Mouse (Mus musculus): ENCODE measurements at regions not wholly inside any gene's neighbourhood (a gene's known extent, or its start where the extent isn't known, plus 50 kb on each side); places are given as distances from the start of the nearest gene placed in this dataset.

DNA sequence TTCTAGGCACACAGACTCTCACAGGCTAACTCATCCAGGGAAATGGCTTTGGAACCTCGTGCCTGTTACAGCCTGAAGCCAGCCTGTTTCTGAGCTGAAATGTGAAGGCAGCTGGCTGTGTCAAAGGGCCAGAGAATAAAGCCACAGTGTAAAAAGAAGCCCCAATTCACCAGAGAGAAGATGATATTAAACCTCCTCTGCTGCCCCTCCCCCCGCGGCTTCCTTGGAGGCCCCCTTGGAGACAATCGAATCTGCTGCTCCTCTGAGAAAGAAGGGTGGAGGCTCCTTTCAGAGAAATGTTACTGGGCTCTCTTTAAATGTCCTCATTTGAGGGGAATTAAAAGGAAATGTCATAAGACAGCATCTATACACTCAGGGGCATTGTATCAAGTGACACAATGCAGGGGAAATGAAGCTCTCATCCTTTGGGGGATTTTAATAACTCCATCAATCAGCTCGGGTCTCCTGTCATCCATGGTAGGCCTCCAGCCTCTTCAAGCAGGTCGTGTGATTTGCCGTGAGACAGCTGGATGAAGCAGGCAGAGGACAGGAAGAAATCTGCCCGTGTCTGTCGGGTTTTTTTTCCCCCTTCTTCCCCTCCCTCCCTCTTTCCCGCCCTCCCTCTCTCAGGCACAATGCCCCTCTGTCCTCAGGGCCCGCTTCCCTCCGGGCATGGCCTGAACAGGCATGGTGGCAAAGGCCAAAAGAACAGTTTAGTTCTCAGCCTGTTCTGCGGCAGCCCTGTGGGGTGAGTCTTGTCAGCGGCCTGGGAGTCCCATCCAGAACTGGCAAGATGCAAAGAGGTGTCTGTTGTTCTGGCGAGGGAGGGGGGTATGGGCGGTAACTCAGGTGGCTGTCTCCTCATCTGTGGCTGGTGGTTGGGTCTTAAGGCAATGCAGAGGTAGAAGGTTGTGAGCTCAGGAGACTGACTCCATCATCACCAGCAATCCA, 372.6 kb downstream of the Cog6 start:
- no peak for TF ChIP-seq POLR2A (IDR thresholded peaks at IDR 0.05; ENCODE audit: borderline replicate concordance, low read depth, low read length)
- no peak for TF ChIP-seq CTCF (IDR thresholded peaks at IDR 0.05; ENCODE audit: low read depth, low read length)
- Histone ChIP-seq H3K4me3 (ENCODE audit: insufficient read depth, low read length) (no peak overlapping the region), H3K27ac (ENCODE audit: insufficient read depth, low read depth, low read length) (no peak overlapping the region), H3K4me1 (ENCODE audit: control insufficient read depth, insufficient read depth, low read length) (no peaks in the 10 kb centered on the region)

DNA sequence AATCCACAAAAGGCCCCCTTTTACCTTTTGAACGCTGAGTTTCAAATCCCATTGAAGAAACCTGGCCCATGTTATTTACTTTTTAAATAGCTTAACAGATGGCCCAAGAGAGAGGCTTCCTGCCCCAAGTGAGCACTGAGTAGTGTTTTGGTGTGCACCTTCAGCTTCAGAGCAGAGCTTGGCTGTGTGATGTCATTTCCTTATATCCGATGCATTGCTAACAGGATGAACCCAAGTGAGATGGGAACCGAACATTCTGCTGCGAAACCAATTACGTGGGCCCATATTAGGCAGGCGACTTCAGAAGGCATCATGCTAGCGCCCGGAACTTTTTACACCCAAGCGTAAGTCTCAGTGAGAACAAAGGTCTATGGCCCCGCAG, 373.2 kb downstream of the Cog6 start:
- Histone ChIP-seq H3K4me1 (ENCODE audit: control insufficient read depth, insufficient read depth, low read length) (no peaks in the 10 kb centered on the region), H3K27ac (ENCODE audit: insufficient read depth, low read depth, low read length) (no peak overlapping the region), H3K4me3 (ENCODE audit: insufficient read depth, low read length) (no peak overlapping the region)
- no peak for TF ChIP-seq POLR2A (IDR thresholded peaks at IDR 0.05; ENCODE audit: borderline replicate concordance, low read depth, low read length)

DNA sequence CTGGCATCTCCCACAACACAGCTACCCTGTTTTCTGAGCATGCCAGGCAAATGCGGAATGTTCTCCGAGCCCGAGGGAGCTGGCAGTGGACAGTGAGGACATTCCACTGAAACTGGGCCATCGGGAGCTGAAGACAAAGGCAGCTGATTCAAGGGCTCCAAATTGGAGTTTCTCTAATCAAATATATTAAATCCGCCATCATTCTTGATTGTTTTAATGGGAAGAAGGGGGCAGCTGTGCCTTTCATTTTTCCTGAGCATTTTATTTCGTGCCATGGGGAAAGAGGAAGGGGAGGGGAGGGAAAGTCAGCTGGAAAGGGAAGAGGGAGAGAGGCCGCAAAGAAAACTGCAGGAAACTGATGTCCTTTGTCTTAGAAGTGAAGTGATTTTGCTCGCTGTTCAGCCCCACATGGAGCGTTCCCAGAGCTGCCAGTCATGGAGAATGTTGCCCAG, 373.9 kb downstream of the Cog6 start:
- Histone ChIP-seq H3K4me3 (ENCODE audit: insufficient read depth, low read length) (no peak overlapping the region), H3K27ac (ENCODE audit: insufficient read depth, low read depth, low read length) (no peak overlapping the region), H3K4me1 (ENCODE audit: control insufficient read depth, insufficient read depth, low read length) (no peaks in the 10 kb centered on the region)
- no peak for TF ChIP-seq CTCF (IDR thresholded peaks at IDR 0.05; ENCODE audit: low read depth, low read length)
- no peak for TF ChIP-seq POLR2A (IDR thresholded peaks at IDR 0.05; ENCODE audit: borderline replicate concordance, low read depth, low read length)

DNA sequence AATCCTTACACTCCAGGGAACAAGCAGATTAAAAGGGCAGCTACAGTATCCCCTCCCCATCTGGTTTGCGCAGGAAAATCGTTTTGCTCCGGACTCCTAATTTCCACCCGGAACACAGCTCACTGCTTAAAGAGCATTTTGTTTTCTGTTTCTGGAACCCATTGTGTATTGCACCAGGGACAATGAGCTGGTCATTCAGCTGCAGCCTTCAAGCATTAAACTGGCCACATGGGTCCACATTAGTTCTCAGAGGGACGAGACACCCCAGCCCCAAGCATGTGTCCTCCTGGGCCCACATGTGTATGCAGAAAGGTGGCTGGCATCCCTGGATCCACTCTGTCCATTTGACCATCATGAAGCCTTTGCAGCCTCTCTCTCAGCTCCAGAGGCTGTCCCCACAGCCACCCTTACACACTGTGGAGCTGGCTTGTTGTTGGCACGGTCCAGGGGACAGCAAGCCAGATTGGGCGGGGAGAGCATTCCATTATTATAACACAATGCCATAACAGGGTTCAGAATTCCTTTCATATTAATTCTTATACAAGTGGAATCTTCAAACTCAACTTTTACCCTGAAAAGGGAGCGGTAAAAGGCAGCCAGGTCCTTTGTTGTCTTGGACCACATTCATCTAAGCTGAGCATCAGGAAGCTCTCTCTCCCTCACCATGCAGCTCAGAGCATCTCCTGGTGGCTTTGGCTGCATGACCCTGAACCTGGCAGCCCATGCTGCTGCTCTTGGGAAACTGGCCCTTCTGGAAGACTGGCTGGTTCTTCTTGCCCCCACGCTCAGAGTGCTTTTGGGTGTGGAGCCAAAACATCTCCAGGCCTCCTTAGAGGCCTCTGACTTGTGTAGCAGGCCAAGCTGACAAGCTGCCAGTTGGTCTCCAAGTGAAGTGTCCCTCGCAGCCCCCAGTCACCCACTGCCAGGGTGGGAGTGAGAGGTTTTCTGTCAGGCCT, 373.4 kb downstream of the Foxo1 start:
- H3K4me3 ChIP-seq (ENCODE audit: insufficient read depth, low read length): no peak overlapping the region
- H3K4me1 ChIP-seq (ENCODE audit: control insufficient read depth, insufficient read depth, low read length): no peaks in the 10 kb centered on the region
- H3K27ac ChIP-seq (ENCODE audit: insufficient read depth, low read depth, low read length): no peak overlapping the region
- TF ChIP-seq CTCF (IDR thresholded peaks at IDR 0.05; ENCODE audit: low read depth, low read length) (no peak), POLR2A (IDR thresholded peaks at IDR 0.05; ENCODE audit: borderline replicate concordance, low read depth, low read length) (no peak)

DNA sequence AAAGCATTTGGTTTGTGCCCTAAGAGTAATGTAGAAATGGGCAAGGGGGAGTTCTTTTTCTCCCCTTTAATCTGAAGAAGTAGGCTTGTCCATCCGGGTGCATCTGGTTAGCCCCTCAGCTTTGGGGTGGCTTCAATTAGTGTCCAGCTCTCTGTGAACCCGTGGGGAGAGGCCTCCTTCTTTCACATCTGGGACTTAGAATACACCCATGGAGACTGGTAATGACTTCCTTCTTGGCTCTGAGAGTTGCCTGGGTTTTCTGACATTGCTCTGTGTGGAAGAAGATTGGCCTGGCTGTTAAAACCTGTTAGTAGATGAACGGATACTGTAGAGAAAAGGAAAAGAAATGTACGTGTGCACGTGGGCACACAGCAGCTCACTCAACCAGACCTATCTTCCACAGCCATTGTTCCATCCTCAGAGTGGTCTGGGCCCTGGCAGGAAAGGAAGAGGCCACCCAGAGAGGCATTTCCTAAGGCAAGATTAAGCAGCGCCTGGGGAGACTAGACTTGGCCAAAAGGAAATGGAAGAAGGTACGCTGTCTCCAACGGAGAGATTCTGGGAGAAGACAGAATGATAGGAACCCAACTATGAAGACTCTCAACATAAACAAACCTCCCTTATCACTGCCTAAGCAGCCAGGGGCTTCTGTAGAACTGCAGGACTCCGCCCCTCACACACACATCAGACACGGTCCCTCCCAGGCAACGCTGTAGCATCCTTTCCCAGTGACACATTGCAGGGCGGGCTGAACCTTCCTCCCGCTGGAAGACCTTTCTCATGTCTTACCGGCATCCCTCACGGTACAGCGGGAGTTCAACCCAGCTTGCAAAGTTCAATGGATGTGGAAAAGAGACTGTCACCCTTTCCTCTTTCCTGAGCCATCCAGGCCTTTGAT, 372.4 kb downstream of the Foxo1 start:
- TF ChIP-seq POLR2A (IDR thresholded peaks at IDR 0.05; ENCODE audit: borderline replicate concordance, low read depth, low read length): no peak
- no peak for TF ChIP-seq CTCF (IDR thresholded peaks at IDR 0.05; ENCODE audit: low read depth, low read length)
- Histone ChIP-seq H3K4me1 (ENCODE audit: control insufficient read depth, insufficient read depth, low read length) (no peaks in the 10 kb centered on the region), H3K27ac (ENCODE audit: insufficient read depth, low read depth, low read length) (no peak overlapping the region), H3K4me3 (ENCODE audit: insufficient read depth, low read length) (no peak overlapping the region)

DNA sequence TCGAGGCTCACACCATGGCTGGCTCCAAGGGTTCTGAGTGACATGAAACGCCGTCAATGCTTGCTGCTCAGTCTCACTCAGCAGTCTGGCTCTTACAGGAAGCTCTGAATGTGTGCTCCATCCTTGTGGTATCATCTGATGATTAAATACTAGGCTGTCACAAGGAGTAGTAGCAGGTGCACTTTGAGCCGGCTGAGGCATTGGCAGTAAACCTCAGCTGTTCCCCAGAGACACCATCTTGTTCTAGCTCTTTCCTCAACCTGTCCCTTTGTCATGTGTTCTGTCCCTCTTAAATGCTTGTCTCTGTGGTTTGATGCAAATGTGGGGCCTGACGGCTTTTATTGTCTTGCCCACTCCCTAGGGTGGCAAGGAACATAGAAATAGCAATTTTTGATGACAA, 370.7 kb downstream of the Foxo1 start:
- Histone ChIP-seq H3K4me3 (ENCODE audit: insufficient read depth, low read length) (no peak overlapping the region), H3K4me1 (ENCODE audit: control insufficient read depth, insufficient read depth, low read length) (peaks cover 3% of the 10 kb centered on the region), H3K27ac (ENCODE audit: insufficient read depth, low read depth, low read length) (no peak overlapping the region)
- TF ChIP-seq POLR2A (IDR thresholded peaks at IDR 0.05; ENCODE audit: borderline replicate concordance, low read depth, low read length) (no peak), CTCF (IDR thresholded peaks at IDR 0.05; ENCODE audit: low read depth, low read length) (no peak)

DNA sequence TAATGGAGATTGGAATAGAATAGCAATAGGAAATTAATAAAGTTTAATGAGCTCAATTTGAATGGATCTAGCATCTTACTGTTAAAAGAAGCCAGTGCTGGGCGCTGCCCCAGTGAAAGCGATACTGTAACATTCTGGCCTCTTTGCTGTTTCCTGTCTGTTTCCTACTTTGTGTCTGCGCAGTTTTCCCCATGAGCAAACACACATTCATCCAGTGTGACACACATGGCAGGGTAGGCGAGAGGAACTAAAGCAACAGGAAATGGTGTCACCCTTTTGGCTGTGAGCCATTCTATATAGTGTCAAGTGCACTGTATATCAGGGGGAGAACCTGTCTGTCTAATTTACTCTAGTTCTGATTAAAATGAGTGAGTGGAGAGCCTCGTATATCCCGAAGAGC, 366.2 kb downstream of the Foxo1 start:
- TF ChIP-seq CTCF (IDR thresholded peaks at IDR 0.05; ENCODE audit: low read depth, low read length) (no peak), POLR2A (IDR thresholded peaks at IDR 0.05; ENCODE audit: borderline replicate concordance, low read depth, low read length) (no peak)
- no peak overlapping the region for H3K27ac ChIP-seq (ENCODE audit: insufficient read depth, low read depth, low read length)

DNA sequence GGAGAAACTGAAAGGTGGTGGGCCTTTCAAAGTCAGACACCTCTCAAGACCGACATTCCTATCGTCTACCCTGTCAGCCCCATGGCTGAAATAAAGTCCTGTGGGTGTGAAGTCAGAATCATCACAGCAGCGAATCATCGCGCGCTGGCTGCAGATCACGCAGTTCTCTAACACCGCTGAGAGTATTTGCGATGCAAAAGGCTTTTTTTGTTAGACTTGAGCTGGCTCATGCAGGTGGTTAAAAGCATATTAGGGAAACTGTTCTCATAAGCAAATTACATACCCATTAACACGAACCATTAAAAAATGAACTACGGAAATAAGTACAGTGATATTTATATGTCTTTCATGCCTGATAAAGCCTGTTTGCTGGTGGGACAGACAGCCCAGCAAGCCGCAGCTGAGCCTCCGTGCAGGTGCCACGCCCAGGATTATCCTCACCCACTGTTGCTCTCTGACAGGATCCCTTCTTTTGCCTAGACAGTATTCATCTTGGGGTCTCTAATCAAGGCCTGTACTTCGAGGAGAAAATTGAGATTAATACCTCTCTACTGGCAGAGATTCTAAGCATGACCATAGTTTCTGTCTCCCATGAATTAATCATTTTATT, 365.5 kb downstream of the Foxo1 start:
- peaks cover 41% of the 10 kb centered on the region for H3K4me1 ChIP-seq (ENCODE audit: control insufficient read depth, insufficient read depth, low read length)
- H3K27ac ChIP-seq (ENCODE audit: insufficient read depth, low read depth, low read length): no peak overlapping the region
- no peak overlapping the region for H3K4me3 ChIP-seq (ENCODE audit: insufficient read depth, low read length)
- TF ChIP-seq POLR2A (IDR thresholded peaks at IDR 0.05; ENCODE audit: borderline replicate concordance, low read depth, low read length) (no peak), CTCF (IDR thresholded peaks at IDR 0.05; ENCODE audit: low read depth, low read length) (no peak)

More for the DNA sequence above, 366.2 kb downstream of the Foxo1 start:
- Histone ChIP-seq H3K4me3 (ENCODE audit: insufficient read depth, low read length) (no peak overlapping the region), H3K4me1 (ENCODE audit: control insufficient read depth, insufficient read depth, low read length) (peaks cover 38% of the 10 kb centered on the region)

DNA sequence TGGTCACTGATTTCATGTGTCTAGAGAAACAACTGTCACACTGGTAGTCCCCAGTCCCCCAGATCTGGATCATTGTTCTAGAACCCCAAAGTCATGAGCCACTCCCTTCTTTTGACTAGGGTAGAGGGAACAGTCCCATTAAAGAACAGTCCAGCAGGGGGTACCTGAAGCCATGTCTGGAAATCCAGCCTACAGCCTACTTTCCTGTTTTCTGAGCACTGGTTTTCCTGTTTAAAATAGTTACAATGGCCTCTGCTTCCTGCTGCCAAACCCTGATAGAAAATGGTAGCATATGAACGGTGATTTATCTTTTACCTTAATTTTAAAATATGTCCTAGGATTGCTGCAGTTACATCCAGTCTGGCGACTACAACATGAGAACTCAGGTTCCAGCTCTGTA, 364.5 kb downstream of the Foxo1 start:
- no peak overlapping the region for H3K4me3 ChIP-seq (ENCODE audit: insufficient read depth, low read length)
- no peak for TF ChIP-seq CTCF (IDR thresholded peaks at IDR 0.05; ENCODE audit: low read depth, low read length)
- no peak for TF ChIP-seq POLR2A (IDR thresholded peaks at IDR 0.05; ENCODE audit: borderline replicate concordance, low read depth, low read length)
- peaks cover 42% of the 10 kb centered on the region for H3K4me1 ChIP-seq (ENCODE audit: control insufficient read depth, insufficient read depth, low read length)
- no peak overlapping the region for H3K27ac ChIP-seq (ENCODE audit: insufficient read depth, low read depth, low read length)

Data from bone marrow macrophage, adult 2 months (primary cell).